Mouse (Mus musculus) liver, adult (tissue): Measurements from ENCODE around the gene Pagr1b.

Source experiments
- GATA4 ChIP-seq: IDR thresholded peaks from 2 replicates; pipeline ENCODE4 v1.6.1; 2014; ENCODE audit warnings: mild to moderate bottlenecking, low read length; ENCODE audit not compliant: insufficient replicate concordance

Gene Pagr1b

GRCm38 (mm10) chr7:126955125-126955524, 61.2 kb downstream of the Pagr1b start:
- TF ChIP-seq GATA4: no peak

- no peak for TF ChIP-seq GATA4
Measured at GRCm38 (mm10) chr7:126952646-126953045, 63.6 kb downstream of the Pagr1b start.

- no peak for TF ChIP-seq GATA4
Measured at GRCm38 (mm10) chr7:126951741-126952140, 64.5 kb downstream of the Pagr1b start.
